Mouse (Mus musculus) kidney, postnatal 36 days (tissue): ENCODE measurements around the gene Il3ra.

Experiments
- DNase-seq, 2 experiments: peaks; one replicate each; pipeline ENCODE4 v3.0.0; 2021 to 2022; ENCODE audit warnings: mixed read lengths in 2 of 2

Il3ra gene

GRCm38 (mm10) chr14:14345948-14346812 lies at the start of gene Il3ra:
Gene Il3ra (plus strand): TSS chr14:14346275.
- DNase-seq: peak; percentile 70 to 83

- DNase-seq: no peak
These were observed 37.1 kb upstream of the Il3ra start for GRCm38 (mm10) chr14:14308938-14309337.

GRCm38 (mm10) chr14:14309416-14309815 lies 36.7 kb upstream of the Il3ra start:
- no peak for DNase-seq

DNA sequence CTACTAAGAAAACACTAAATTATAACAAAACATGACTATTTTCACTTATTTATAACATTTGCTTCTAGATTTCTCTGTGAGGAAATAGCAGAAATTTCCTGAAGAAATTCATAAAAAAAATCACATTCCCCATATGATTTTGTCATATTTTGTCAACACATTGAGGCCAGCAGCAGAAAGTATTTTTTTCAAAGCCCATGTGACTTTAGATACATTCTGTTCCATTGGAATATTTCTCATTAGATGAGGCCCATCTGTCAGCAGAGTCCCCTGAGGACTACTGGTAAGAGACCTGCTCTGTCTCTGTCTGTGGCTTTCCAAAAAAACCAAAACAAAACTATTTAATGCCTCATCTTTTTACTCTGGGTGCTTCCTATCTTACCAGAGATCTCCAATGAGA lies 23.5 kb upstream of the Il3ra start, which contains the start of gene Olfr31:
Gene Olfr31 (plus strand): TSS at position 301 of the 400 bp plus-strand sequence.
- no peak for DNase-seq

GRCm38 (mm10) chr14:14345113-14345871 lies 783 bp upstream of the Il3ra start:
- DNase-seq: peak; percentile 92 to 94

DNA sequence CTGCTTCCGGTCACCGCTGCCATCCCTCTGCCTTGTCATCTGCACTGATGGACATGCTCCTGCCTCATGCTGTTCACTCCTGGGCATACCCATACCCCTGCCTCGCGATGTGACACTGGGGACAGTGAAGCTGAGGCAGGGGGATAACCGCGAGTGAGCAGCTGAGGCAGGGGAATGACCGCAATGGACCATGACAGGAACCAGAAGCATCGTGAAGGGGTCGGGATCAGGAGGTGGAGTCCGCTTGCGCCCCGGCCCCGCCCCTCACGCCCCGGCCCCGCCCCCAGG lies 682 bp downstream of the Il3ra start:
- no peak for DNase-seq

- no peak for DNase-seq
These were observed 1.2 kb downstream of the Il3ra start for GRCm38 (mm10) chr14:14347151-14347835.

DNA sequence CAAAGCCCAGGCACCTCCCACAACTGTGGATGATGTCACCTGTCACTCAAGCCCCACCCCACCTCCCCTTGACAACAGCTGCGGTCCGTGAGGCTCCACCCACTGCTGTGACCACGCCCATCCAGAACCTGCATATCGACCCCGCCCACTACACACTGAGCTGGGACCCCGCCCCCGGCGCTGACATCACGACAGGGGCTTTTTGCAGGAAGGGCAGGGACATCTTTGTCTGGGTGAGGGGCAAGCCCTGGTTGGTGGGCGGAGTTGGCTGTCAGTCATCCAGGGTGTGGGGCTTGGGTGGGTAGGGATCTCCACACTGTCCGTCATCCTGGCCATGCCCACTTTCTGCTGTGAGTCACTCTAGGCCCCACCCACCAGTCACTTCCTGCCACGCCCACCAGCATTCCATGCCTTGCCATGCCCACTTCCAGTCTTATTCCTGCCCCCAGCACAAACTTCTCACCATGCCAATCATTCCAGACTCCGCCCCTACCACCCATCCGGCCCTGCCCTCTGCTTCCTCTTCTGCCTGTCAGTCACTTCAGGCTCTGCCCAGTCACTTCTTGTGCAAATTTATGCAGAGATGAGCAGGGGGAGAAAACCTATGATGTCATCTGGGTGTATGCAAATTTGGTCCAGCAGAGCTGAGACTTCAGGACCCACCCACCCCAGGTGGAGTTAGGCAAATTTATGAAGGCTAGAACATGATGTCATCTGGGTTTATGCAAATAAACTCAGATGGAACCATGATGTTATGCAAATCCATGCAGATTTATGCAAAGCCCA lies 2.0 kb downstream of the Il3ra start:
- no peak for DNase-seq

DNA sequence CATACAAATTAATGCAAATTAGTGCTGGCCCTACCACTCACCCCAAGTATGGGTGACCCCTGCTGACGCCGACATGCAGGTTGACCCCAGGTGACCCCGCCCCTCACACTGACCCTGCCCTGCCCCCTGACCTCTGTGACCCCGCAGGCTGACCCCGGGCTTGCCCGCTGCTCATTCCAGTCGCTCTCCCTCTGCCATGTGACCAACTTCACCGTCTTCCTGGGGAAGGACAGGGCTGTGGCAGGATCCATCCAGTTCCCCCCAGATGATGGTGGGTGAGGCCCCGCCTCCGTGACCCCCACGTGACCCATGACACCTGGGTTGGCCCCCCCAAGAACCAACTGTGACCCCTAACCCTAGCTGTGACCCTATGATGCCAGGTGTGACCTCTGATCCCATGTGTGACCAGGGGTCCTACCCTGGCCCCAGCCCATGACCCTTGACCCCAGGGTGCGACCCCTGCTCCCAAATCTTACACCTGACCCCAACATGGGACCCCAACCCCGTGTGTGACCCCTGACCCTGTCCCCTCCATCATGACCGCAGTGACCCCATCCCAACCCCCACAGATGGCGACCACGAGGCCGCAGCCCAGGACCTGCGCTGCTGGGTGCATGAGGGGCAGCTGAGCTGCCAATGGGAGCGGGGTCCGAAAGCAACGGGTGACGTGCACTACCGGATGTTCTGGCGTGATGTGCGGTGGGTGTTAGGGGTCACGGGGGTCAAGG lies 2.8 kb downstream of the Il3ra start:
- DNase-seq: no peak

GRCm38 (mm10) chr14:14349485-14350262 lies 3.6 kb downstream of the Il3ra start:
- DNase-seq: no peak

DNA sequence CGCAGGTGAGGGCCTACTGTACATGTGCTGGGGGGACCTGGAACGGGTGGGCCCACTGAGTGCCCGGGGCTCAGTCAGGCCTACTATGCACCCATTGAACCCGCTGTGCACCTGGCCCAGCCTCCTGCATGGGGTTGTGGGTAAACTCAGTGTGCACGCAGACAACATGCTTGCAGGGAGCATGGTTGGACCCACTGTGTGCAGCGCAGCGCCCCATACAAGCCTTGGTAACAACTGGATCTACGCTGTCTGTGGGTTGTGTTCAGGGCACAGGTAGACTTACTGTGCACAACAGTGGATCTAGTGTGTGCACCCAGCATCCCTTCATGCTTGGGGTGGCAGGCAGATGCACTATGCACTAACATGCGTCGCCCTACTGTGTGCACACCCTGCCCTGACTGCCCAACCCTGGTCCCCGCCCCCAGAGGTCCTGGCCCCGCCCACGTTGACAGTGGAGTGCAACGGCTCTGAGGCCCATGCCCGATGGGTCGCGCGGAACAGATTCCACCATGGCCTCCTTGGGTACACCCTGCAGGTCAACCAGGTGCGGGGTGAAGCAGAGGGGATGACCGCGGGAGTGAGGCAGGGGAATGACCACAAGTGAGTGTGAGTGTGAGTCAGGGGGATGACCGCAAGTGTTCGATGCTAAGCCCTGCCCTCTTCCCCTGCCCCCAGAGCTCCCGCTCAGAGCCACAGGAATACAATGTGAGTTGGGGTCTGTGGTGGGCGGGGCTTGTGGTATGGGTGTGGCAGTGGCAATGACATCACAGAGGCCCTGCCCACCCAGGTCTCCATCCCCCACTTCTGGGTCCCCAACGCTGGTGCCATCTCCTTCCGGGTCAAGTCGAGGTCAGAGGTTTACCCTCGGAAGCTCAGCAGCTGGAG lies 4.4 kb downstream of the Il3ra start:
- no peak for DNase-seq

DNA sequence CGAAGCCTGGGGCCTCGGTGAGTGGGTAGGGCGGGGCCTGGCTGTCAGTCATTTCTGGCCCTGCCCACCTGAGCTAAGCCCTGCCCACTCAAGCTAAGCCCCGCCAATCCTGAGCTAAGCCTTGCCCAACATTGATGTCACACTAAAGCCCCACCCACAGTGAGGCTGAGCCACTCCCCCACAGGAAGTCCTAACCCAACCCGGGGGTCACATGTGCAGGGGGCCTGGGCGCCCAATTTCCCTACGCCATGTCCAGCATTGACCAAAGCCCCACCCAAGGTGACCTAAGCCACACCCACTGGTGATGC lies 5.0 kb downstream of the Il3ra start:
- no peak for DNase-seq

- DNase-seq: no peak
These were observed 5.9 kb downstream of the Il3ra start for GRCm38 (mm10) chr14:14351721-14352590.

DNA sequence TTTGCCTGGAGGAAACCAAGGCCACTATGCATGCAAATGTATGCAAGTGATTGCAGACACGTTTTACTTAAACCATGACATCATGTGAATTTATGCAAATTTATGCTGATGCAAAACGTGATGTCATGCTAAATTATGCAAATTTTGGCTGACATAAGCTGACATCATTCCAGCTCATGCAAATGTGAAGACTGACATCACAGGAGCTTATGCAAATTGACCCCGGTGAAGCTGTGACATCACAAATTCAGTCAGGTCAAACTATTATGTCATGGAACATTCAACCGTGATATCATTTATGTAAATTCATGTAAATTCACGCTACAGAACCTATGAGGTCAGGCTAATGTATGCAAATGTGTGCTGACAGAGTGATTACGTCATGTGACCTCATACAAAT lies 6.5 kb downstream of the Il3ra start:
- DNase-seq: no peak

DNA sequence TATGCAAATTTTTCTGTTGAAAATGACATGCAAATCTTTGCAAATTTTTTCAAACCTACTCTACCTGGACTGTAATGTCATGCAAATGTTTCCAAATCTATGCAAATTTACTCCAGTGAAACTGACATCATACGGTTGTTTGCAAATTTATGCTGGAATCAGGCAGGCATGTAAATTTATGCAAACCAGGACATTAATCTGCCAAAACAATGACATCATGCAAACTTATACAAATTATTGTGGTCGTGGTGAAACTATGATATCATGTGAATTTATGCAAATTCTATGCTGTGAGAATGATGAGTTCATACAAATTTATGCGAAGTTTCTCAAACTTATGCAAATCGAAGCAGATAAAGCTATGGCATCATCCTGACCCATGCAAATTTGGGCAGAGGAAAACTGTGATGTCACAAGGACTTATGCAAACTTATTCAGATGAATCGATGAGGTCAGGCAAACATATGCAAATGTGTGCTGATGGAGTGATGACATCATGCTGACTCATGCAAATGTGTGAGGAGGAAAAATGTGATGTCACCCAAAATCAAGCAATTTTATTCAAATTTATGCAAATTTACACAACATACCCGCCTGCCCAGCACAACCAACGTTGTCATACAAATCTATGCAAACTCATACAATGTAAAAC lies 7.1 kb downstream of the Il3ra start:
- DNase-seq: no peak

GRCm38 (mm10) chr14:14353740-14354510 lies 7.8 kb downstream of the Il3ra start:
- no peak for DNase-seq

- no peak for DNase-seq
These were observed 8.7 kb downstream of the Il3ra start for GRCm38 (mm10) chr14:14354511-14355359.
